Comparison of ENCODE assay signal across 12 mouse cellular contexts in the genomic region with DNA sequence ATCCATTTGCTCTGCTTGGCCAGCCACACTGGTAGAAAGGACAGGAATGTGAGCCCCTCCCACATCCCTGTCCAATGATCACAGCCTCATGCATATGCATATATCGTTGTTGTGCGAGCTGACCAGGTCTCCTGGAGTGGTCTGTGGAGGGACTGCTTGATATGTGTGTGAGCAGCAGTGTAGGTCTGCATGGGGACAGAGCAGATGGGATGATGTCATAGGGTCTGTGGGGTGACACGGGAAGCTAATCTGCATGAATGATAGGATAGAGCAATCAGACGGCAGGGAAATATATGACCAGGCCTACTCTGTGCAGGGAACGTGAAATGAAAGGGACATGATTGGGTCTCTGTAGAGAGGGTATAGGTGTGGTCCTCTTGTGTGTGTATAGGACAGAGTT. TPM values are rescaled to one million over a fixed set of nuclear protein-coding genes. Genes with fewer than 3 reads are reported as not detected.
A peak's percentile ranks its signal among the peaks of the same experiment; 100 is the strongest.
DNase-seq lines count a peak whose midpoint lies in the region; ATAC-seq lines count a peak whose summit lies in the region.
"Had no signal": no experiment of that assay in that cellular context is flagged by ENCODE, and none has a peak within 500 bp of the region (broad histone marks: within the 10 kb centered on the region; RNA-seq: fewer than 3 reads in every experiment).

No protein-coding gene starts in this region.

- ATAC-seq in neural tube, embryonic 12.5 days (ENCODE audit: low FRiP score, low read depth): peak; percentile 77
- ATAC-seq in neural tube, embryonic 15.5 days (ENCODE audit: low FRiP score): no peak
- ATAC-seq in monocyte, adult 5-6 weeks (replicated peaks; ENCODE audit: insufficient number of reproducible peaks, low FRiP score, low TSS enrichment, poor library complexity, severe bottlenecking): no peak
- no peak for ATAC-seq in inflammation-experienced regulatory T-cells, adult 6 months

- peaks cover 13% of the 10 kb centered on the region; the same call in 1 of the 2 replicates for H3K4me1 ChIP-seq in neural tube, embryonic 12.5 days
- peaks cover 3% of the 10 kb centered on the region; the same call in 1 of the 2 replicates for H3K4me1 ChIP-seq in neural tube, embryonic 15.5 days

- H3K27me3 ChIP-seq in neural tube, embryonic 12.5 days (replicated peaks): no peaks in the 10 kb centered on the region
- H3K27me3 ChIP-seq in neural tube, embryonic 15.5 days (replicated peaks): no peaks in the 10 kb centered on the region

- no peak overlapping the region for H3K27ac ChIP-seq in neural tube, embryonic 12.5 days
- no peak overlapping the region for H3K27ac ChIP-seq in neural tube, embryonic 15.5 days (replicated peaks)
- H3K27ac ChIP-seq: left cerebral cortex, adult 2 months had no signal

- no peak overlapping the region for H3K4me3 ChIP-seq in neural tube, embryonic 12.5 days
- no peak overlapping the region for H3K4me3 ChIP-seq in neural tube, embryonic 15.5 days (replicated peaks)
- H3K4me3 ChIP-seq: left cerebral cortex, adult 2 months had no signal

- WGBS in neural tube, embryonic 12.5 days: 46% methylated on average over 5 of the region's 5 CpGs
- 26% methylated on average over 5 of the region's 5 CpGs for WGBS in neural tube, embryonic 15.5 days

- peak; percentile 17 for DNase-seq in embryo, embryonic 10.5 days (ENCODE audit: low spot score)
- DNase-seq in embryo, embryonic 9.5 days (ENCODE audit: extremely low spot score): no peak
- peak; percentile 39 for DNase-seq in mesoderm, embryonic 11.5 days (ENCODE audit: low read depth, low spot score)
- no peak for DNase-seq in cerebellum, adult 11 months
- DNase-seq: lung, postnatal 4 days had no signal

- no peak overlapping the region for H3K9ac ChIP-seq in neural tube, embryonic 12.5 days
- H3K9ac ChIP-seq in neural tube, embryonic 15.5 days (replicated peaks): no peak overlapping the region

- no peak overlapping the region for H3K4me2 ChIP-seq in neural tube, embryonic 12.5 days (replicated peaks)
- no peak overlapping the region for H3K4me2 ChIP-seq in neural tube, embryonic 15.5 days
- H3K4me2 ChIP-seq: liver, embryonic 11.5 days had no signal

- H3K9me3 ChIP-seq in neural tube, embryonic 12.5 days: no peaks in the 10 kb centered on the region
- H3K9me3 ChIP-seq in neural tube, embryonic 15.5 days (replicated peaks): no peaks in the 10 kb centered on the region

- H3K36me3 ChIP-seq in neural tube, embryonic 12.5 days: peaks cover 4% of the 10 kb centered on the region; the same call in 1 of the 2 replicates
- peaks cover 31% of the 10 kb centered on the region for H3K36me3 ChIP-seq in neural tube, embryonic 15.5 days

RNA-seq across cellular contexts. Expression of a gene that starts 37.6 kb away (rescaled TPM):
- polyA plus RNA-seq in neural tube, embryonic 12.5 days (2016; fragmentation: Nextera tagmentation; extraction: Ambion mirVana): 7.3 and 9.7 TPM in 2 replicates
- polyA plus RNA-seq in neural tube, embryonic 15.5 days (2015; fragmentation: Nextera tagmentation; extraction: Ambion mirVana): 16.8 and 19.4 TPM in 2 replicates
- total RNA-seq in monocyte, adult 5-6 weeks (2017): 0.11 to 0.19 TPM in 2 of 3 replicates, not detected in the other
- under 1 TPM in 1 of 3 experiments, not detected in 2; 0.16 TPM for polyA plus RNA-seq in inflammation-experienced regulatory T-cells, adult 6 months (2017; shearing (Covaris generic))
- total RNA-seq: MEL had no signal

RNA-seq across cellular contexts. Expression of a gene that starts 57.6 kb away (rescaled TPM):
- 10.8 and 13.5 TPM in 2 replicates for polyA plus RNA-seq in neural tube, embryonic 12.5 days (2016; fragmentation: Nextera tagmentation; extraction: Ambion mirVana)
- polyA plus RNA-seq in neural tube, embryonic 15.5 days (2015; fragmentation: Nextera tagmentation; extraction: Ambion mirVana): 2.2 and 2.3 TPM in 2 replicates
- total RNA-seq in monocyte, adult 5-6 weeks (2017): not detected in 3 replicates
- polyA plus RNA-seq in inflammation-experienced regulatory T-cells, adult 6 months (2017; shearing (Covaris generic)): not detected
- total RNA-seq: MEL had no signal

Comparison
In these comparisons a context has a peak if more than half of its experiments do, and no peak if none do; other contexts are left out.
1. DNase-seq: peak in embryo, embryonic 10.5 days (single experiment) and mesoderm, embryonic 11.5 days (single experiment); none in embryo, embryonic 9.5 days (single experiment) and cerebellum, adult 11 months (single experiment).